Mouse (Mus musculus) ZHBTc4 (cell line): Measurements from ENCODE around the gene Il31.

Experiments used
- DNase-seq: peaks from one replicate; pipeline ENCODE4 v3.0.0-alpha.2; 2011; ENCODE audit warnings: low read depth, low spot score

Il31 gene

GRCm38 (mm10) chr5:123473817-123474216 is 15.5 kb downstream of the Il31 start:
- DNase-seq, result no peak

GRCm38 (mm10) chr5:123470784-123471400 is 18.4 kb downstream of the Il31 start:
- DNase-seq, result no peak

- no peak for DNase-seq
Observed at GRCm38 (mm10) chr5:123464638-123465037, 24.7 kb downstream of the Il31 start.

GRCm38 (mm10) chr5:123461420-123461819 is 27.9 kb downstream of the Il31 start:
- DNase-seq, result peak; percentile 17

- no peak for DNase-seq
Observed at GRCm38 (mm10) chr5:123451886-123452285, 37.4 kb downstream of the Il31 start.

GRCm38 (mm10) chr5:123444849-123445334 is 44.4 kb downstream of the Il31 start:
- no peak for DNase-seq

GRCm38 (mm10) chr5:123444069-123444468 is 45.2 kb downstream of the Il31 start:
- peak; percentile 81 for DNase-seq

GRCm38 (mm10) chr5:123442283-123442682 is 47.0 kb downstream of the Il31 start:
- DNase-seq, result no peak

GRCm38 (mm10) chr5:123440664-123441063 is 48.6 kb downstream of the Il31 start:
- DNase-seq, result no peak

GRCm38 (mm10) chr5:123439941-123440340 is 49.3 kb downstream of the Il31 start:
- peak; percentile 28 for DNase-seq

GRCm38 (mm10) chr5:123439312-123439711 is 50.0 kb downstream of the Il31 start:
- no peak for DNase-seq

GRCm38 (mm10) chr5:123438381-123438780 is 50.9 kb downstream of the Il31 start:
- no peak for DNase-seq

GRCm38 (mm10) chr5:123436780-123437175 is 52.5 kb downstream of the Il31 start:
- DNase-seq, result peak; percentile 57

- no peak for DNase-seq
Observed at GRCm38 (mm10) chr5:123436071-123436779, 53.1 kb downstream of the Il31 start.

- DNase-seq, result no peak
Observed at GRCm38 (mm10) chr5:123432305-123432874, 56.9 kb downstream of the Il31 start.

- no peak for DNase-seq
Observed at GRCm38 (mm10) chr5:123431524-123432304, 57.6 kb downstream of the Il31 start.
